Mouse (Mus musculus) bone marrow, adult 2 months (tissue): Measurements from ENCODE around the gene Cenpx. TPM values are rescaled to one million over a fixed set of nuclear protein-coding genes. Genes with fewer than 3 reads are reported as not detected.

Source experiments
- H3K27ac ChIP-seq: fragments of 200-500 bp; 2 replicates; pipeline ENCODE4 v1.5.1; 2012; ENCODE audit warnings: low read depth, mild to moderate bottlenecking, control low read depth, inconsistent platforms, low read length; ENCODE audit not compliant: control insufficient read depth, poor library complexity, insufficient read depth
- H3K4me1 ChIP-seq: fragments of 200-500 bp; 2 replicates; pipeline ENCODE4 v1.6.1; 2011; ENCODE audit warnings: low read length; ENCODE audit not compliant: control insufficient read depth, insufficient read depth
- H3K4me3 ChIP-seq: fragments of 200-500 bp; replicated peaks from 2 replicates; pipeline ENCODE3; 2011; ENCODE audit warnings: mild to moderate bottlenecking, low read depth, low read length, control low read depth; ENCODE audit not compliant: control insufficient read depth
- CTCF ChIP-seq: fragments of 200-500 bp; IDR thresholded peaks from 2 replicates; pipeline ENCODE4 v1.5.1; 2011; ENCODE audit warnings: low read length, control low read depth; ENCODE audit not compliant: control insufficient read depth, insufficient read depth
- POLR2A ChIP-seq: fragments of 200-500 bp; IDR thresholded peaks from 2 replicates; pipeline ENCODE4 v1.6.1; 2011; ENCODE audit warnings: low read depth, mild to moderate bottlenecking, control low read depth, low read length, borderline replicate concordance; ENCODE audit not compliant: control insufficient read depth
- WGBS: fragments of 180-500 bp; shearing (Covaris S2); methylation state at CpG from one replicate; pipeline ENCODE4 v1.1.7; 2018; 5-methylcytosine and 5-hydroxymethylcytosine counted together
- polyA plus RNA-seq: library from polyadenylated mRNA; stranded (reverse); fragments of >200 nt; gene quantifications from 2 replicates; pipeline ENCODE4 v1.2.4, GENCODE M21; 2011; ENCODE audit warnings: low replicate concordance; ENCODE audit not compliant: missing spikeins, insufficient read depth, insufficient read length

The Cenpx gene
- polyA plus RNA-seq, 1 experiment: 57.8 TPM

DNA sequence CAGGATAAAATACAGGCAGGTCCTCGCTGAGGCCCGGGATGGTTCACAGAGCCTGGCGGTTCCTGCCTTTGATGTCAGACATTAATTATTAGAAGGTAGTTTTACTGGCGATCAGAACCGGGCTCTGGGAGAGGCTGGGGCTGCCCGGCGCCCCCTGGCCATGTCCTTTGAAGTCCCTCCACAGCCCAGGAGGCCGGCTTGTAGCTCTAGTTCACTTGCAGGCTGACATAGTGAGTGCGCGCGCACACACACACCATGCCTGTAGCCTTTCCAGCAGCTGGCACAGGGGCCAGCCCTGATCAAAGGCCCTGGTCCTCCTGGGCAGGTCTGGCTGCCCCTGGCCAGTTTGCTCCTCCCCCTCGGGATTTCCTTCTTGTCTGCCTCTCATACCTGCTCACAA lies 17.9 kb downstream of the Cenpx start:
- H3K4me1 ChIP-seq: no peaks in the 10 kb centered on the region
- H3K27ac ChIP-seq: no peak overlapping the region
- TF ChIP-seq POLR2A (no peak), CTCF (no peak)
- no peak overlapping the region for H3K4me3 ChIP-seq
- WGBS: 90% methylated on average over 12 of the region's 12 CpGs

DNA sequence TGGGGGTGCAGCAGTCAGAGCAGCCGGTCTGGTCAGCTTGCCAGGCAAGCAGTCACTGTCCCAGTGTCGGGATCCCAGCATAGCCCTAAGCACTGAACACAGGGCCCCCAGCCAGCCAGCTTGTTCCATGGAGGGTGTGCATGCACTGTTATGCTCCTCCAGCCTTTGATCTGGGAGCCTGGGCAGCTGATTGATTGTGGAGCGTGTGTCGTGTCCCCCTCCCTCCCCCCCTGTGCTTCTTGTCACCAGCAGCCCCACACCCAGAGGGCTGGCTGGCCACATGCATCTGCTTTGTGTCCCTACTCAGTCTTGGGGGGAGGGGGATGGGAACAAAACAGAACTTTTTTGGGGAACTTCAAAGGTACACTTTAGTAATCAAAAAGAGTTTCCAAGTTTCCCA lies 18.4 kb downstream of the Cenpx start:
- TF ChIP-seq POLR2A (no peak), CTCF (no peak)
- WGBS: 85% methylated on average over 4 of the region's 4 CpGs
- no peaks in the 10 kb centered on the region for H3K4me1 ChIP-seq
- H3K4me3 ChIP-seq: no peak overlapping the region
- no peak overlapping the region for H3K27ac ChIP-seq

DNA sequence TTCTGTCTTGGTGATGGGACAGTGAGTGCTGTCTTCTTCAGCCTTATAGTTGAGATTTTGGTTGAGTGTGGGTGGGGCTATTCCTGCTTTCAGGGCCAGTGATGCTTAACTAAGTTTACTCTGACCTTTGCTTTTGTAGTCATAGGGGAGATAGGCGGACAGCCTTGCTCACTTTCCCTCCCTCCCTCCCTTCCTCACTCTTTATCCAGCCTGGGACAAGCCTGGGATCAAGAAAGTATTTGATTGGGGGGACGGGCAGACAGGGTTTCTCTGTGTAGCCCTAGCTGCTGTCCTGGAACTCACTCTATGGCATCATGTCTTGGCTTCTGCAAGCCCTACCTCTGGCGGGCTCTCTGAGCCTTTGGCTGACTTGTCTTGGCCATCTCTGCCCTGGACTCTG lies 20.1 kb downstream of the Cenpx start:
- no peak overlapping the region for H3K27ac ChIP-seq
- no peaks in the 10 kb centered on the region for H3K4me1 ChIP-seq
- 75% methylated on average over 3 of the region's 3 CpGs for WGBS
- H3K4me3 ChIP-seq: no peak overlapping the region
- TF ChIP-seq CTCF (no peak), POLR2A (no peak)

DNA sequence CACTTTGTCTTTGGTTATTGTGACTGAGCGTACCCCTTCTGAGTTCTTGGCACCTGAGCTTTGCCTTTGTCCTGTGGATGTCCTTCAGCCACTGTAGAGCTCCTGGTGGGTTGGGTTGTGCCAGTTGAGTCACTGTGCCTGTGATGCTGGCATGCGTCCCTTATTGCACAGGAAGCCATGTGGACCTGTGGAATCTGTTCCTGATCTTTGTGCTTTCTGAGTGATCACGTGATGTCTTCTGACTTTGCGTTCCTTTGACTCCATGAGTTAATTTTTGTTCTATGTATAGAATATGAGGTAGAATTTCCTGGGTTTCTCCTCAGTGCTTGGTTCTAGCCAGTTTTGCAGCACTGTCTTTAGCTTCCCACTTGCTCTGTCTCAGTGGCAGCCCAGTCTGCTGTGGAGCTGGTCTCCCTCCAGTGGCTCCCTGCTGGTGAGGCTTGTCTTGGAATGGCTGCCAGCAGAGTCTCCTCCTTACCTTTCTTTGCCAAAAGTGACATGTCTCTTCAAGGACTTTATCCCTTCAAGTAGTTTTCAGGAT lies 21.0 kb downstream of the Cenpx start:
- no peak overlapping the region for H3K4me3 ChIP-seq
- H3K4me1 ChIP-seq: no peaks in the 10 kb centered on the region
- no peak overlapping the region for H3K27ac ChIP-seq
- WGBS: 88% methylated on average over 4 of the region's 4 CpGs
- no peak for TF ChIP-seq POLR2A
- TF ChIP-seq CTCF: no peak

DNA sequence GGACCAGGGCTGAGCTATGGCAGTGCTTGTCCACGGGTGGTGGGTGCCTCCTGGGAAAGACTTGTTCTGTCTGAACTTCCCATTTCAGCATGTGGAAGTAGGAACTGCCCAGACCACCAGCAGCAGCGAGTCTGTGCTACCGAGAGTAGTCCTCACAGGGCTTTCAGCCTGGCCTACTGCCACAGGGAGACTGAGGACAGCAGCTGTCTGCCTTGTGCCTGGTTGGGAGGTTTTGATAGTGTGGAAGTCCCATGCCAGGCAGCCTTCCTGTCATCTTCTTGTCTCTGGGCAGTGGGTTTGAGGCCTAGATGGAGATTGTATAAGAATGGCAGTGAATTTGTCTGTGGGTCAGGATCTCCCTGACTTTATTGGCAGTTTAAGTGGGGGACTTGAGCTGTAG lies 24.2 kb downstream of the Cenpx start:
- 50% methylated on average over 3 of the region's 3 CpGs for WGBS
- Histone ChIP-seq H3K27ac (no peak overlapping the region), H3K4me1 (no peaks in the 10 kb centered on the region), H3K4me3 (no peak overlapping the region)
- TF ChIP-seq POLR2A (no peak), CTCF (no peak)

DNA sequence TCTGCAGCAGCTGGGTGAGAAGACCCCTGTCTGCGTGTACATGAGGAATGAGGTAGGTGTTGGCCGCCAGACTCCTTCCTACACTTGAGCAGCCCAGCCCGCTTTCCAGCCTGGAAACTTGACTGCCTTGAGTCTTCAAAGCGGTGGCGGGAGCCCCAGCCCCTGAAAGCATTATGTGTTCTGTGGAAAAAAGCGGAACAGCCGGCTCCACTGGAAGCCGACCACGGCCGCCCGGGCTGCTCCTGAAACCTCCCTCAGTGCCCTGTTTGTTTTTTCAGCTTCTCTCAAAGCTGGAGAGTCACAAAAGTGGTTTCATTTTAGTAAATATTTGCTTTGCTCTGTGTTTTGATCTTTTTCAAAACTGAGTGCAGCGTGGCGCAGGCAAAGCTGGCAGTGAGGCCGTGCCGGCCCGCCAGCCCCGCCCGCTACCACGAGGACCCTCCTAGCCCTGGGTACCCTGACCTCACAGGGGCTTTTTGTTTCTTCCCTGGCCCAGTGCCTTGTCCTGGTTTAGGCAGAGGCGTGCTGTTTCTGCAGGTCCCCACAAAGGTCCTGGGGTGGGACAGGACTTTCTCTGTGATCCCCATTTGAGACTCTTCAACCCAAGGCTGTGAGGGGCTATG lies 26.8 kb downstream of the Cenpx start:
- no peak for TF ChIP-seq POLR2A
- TF ChIP-seq CTCF: no peak
- Histone ChIP-seq H3K4me1 (no peaks in the 10 kb centered on the region), H3K4me3 (no peak overlapping the region), H3K27ac (no peak overlapping the region)
- whole genome bisulfite sequencing: 94% methylated on average over 20 of the region's 20 CpGs

DNA sequence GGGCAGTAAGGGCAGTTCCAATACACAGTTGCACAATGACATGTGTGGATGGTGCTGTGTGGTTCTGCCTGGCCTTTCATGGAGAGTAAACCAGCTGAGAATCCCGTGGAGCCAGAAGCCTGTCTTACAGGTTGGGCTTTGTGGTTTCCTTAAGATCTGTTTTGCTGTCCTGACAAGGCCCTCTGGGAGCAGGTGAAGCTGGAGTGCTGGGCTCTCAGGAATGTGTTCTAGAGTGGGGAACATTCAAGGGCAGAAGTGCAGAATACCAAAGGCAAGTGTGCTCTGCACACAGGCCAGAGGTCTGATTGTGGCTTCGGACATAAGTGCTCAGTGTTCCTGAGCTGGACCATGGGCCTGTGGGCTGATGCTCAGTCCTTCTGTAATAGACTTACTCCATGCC lies 28.9 kb downstream of the Cenpx start:
- no peak overlapping the region for H3K4me3 ChIP-seq
- WGBS: 82% methylated on average over 2 of the region's 2 CpGs
- H3K4me1 ChIP-seq: no peaks in the 10 kb centered on the region
- no peak overlapping the region for H3K27ac ChIP-seq
- TF ChIP-seq CTCF (no peak), POLR2A (no peak)

DNA sequence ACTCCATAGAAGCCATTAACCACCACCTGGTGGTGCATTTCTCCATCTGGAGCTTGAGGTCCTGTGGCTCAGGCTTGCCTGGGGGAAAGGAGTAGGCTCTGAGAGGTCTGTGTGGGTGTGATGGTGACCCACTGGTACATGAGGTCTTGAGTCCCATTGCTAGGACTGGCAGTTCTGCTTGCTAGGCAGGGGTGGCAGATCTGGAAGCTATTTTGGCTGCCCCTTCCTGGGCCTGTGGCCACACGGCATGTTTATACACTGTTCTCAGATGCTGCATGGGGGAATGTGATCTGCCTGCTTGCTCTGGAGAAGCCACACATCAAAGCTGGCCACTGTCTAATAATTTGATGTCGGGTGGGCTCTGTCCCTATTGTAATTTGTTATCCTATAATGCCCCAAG lies 29.5 kb downstream of the Cenpx start:
- H3K27ac ChIP-seq: no peak overlapping the region
- TF ChIP-seq POLR2A (no peak), CTCF (no peak)
- no peaks in the 10 kb centered on the region for H3K4me1 ChIP-seq
- 87% methylated on average over 2 of the region's 2 CpGs for WGBS
- H3K4me3 ChIP-seq: no peak overlapping the region

DNA sequence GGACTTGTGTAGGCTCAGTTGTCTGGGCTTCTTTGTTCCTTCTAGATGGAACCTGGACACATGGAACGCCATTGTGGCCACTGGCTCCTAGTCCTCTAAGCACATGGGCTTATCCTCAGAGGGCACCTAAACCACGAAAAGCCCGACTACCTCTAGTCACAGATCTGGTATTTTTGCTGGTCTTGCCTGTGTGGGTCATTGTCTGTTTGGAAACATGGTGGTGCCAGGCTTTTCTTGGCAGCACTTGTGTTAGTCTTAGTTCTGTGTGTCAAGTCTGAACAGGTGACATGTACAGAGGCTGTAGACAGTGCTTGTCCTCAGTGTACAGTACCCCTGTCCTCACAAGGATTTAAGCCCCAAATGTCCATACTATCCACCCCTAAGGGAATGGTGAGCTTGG lies 30.0 kb downstream of the Cenpx start:
- WGBS: 76% methylated on average over 3 of the region's 3 CpGs
- no peak for TF ChIP-seq POLR2A
- Histone ChIP-seq H3K4me3 (no peak overlapping the region), H3K4me1 (no peaks in the 10 kb centered on the region), H3K27ac (no peak overlapping the region)
